Mouse (Mus musculus) cortical plate, adult 2 months (tissue): ENCODE measurements around the gene Slf1.

Source experiments
- CTCF ChIP-seq: fragments of 200-500 bp; IDR thresholded peaks from 2 replicates; pipeline ENCODE4 v1.5.1; 2011; ENCODE audit warnings: mild to moderate bottlenecking, control low read depth, low read length; ENCODE audit not compliant: insufficient read depth; ENCODE audit errors: extremely low read depth
- POLR2A ChIP-seq: fragments of 200-500 bp; IDR thresholded peaks from 2 replicates; pipeline ENCODE4 v1.6.1; 2011; ENCODE audit warnings: mild to moderate bottlenecking, low read length, control low read depth; ENCODE audit not compliant: insufficient read depth; ENCODE audit errors: extremely low read depth

DNA sequence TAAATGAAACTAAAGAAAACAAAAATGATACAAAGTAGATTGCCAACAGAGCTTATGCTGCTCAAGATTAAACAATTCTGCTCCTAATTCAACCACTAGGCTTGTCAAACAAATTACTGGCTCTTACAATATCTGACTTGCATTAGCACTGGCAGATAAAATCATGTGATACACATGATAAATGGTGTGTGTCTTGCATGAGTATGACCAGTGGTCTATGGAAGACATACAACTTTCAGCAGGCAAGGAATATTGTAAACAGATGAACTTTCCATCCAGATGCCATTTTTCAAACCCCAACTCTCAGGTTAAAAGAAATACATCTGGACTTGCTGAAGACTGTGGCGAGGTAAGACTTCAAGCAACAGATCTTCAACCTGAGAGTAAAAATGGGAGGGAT is 131.6 kb downstream of the Slf1 start:
- TF ChIP-seq CTCF (no peak), POLR2A (no peak)
